Comparison of ENCODE assay signal across 12 mouse cellular contexts in genomic region chr19:28191428-28192116, GRCm38 (mm10).
DNase-seq lines count a peak whose midpoint lies in the region; ATAC-seq and TF ChIP-seq lines count a peak whose summit lies in the region.
"Had no signal": no experiment of that assay in that cellular context is flagged by ENCODE, and none has a peak within 500 bp of the region (broad histone marks: within the 10 kb centered on the region; RNA-seq: fewer than 3 reads in every experiment).

No protein-coding gene starts in this region.

- H3K9me3 ChIP-seq in stomach, embryonic 15.5 days: no peaks in the 10 kb centered on the region
- H3K9me3 ChIP-seq in stomach, postnatal 0 days (ENCODE audit: control insufficient read depth, low read length): no peaks in the 10 kb centered on the region
- no peaks in the 10 kb centered on the region for H3K9me3 ChIP-seq in hindbrain, embryonic 13.5 days
- 0 out of 2 replicates have a peak, but pooled peaks cover 3% of the 10 kb centered on the region for H3K9me3 ChIP-seq in stomach, embryonic 16.5 days (replicated peaks; ENCODE audit: control insufficient read depth, low read length)
- H3K9me3 ChIP-seq: limb, embryonic 13.5 days had no signal

- ATAC-seq in stomach, embryonic 15.5 days (ENCODE audit: insufficient read depth, low FRiP score, low read depth): peak; percentile 31; the same call in 1 of the 2 replicates
- ATAC-seq in stomach, postnatal 0 days (ENCODE audit: low FRiP score, low TSS enrichment): no peak
- peak; percentile 59; the same call in 1 of the 2 replicates for ATAC-seq in hindbrain, embryonic 13.5 days (ENCODE audit: low FRiP score)
- peak; percentile 25; the same call in 1 of the 2 replicates for ATAC-seq in stomach, embryonic 16.5 days (ENCODE audit: insufficient read depth, low FRiP score)

- 16% methylated on average over 9 of the region's 9 CpGs for WGBS in stomach, embryonic 15.5 days
- WGBS in stomach, postnatal 0 days: 16% methylated on average over 9 of the region's 9 CpGs
- 21% methylated on average over 9 of the region's 9 CpGs for WGBS in hindbrain, embryonic 13.5 days
- 17% methylated on average over 9 of the region's 9 CpGs for WGBS in stomach, embryonic 16.5 days
- WGBS in cerebellum, adult 2 months: 65% methylated on average over 9 of the region's 9 CpGs

- no peaks in the 10 kb centered on the region for H3K36me3 ChIP-seq in stomach, embryonic 15.5 days
- H3K36me3 ChIP-seq in stomach, postnatal 0 days (ENCODE audit: control insufficient read depth, insufficient read depth, low read length): no peaks in the 10 kb centered on the region
- H3K36me3 ChIP-seq in hindbrain, embryonic 13.5 days: no peaks in the 10 kb centered on the region
- no peaks in the 10 kb centered on the region for H3K36me3 ChIP-seq in stomach, embryonic 16.5 days (ENCODE audit: control insufficient read depth, insufficient read depth, low read length)
- H3K36me3 ChIP-seq: limb, embryonic 13.5 days had no signal

- no peaks in the 10 kb centered on the region for H3K27me3 ChIP-seq in stomach, embryonic 15.5 days (replicated peaks)
- H3K27me3 ChIP-seq in stomach, postnatal 0 days (ENCODE audit: control insufficient read depth, insufficient read depth, low read length): no peaks in the 10 kb centered on the region
- 0 out of 2 replicates have a peak, but pooled peaks cover 3% of the 10 kb centered on the region for H3K27me3 ChIP-seq in hindbrain, embryonic 13.5 days
- no peaks in the 10 kb centered on the region for H3K27me3 ChIP-seq in stomach, embryonic 16.5 days (ENCODE audit: control insufficient read depth, insufficient read depth, low read length)
- no peaks in the 10 kb centered on the region for H3K27me3 ChIP-seq in cerebellum, adult 2 months (ENCODE audit: control insufficient read depth, insufficient read depth, low read length)
- H3K27me3 ChIP-seq: limb, embryonic 13.5 days had no signal

- no peak for TF ChIP-seq CTCF in stomach, postnatal 0 days (IDR thresholded peaks at IDR 0.05; ENCODE audit: low read depth)
- TF ChIP-seq CTCF in cerebellum, adult 2 months (IDR thresholded peaks at IDR 0.05; ENCODE audit: borderline replicate concordance, insufficient read depth, low read depth, low read length): no peak

- no peak for TF ChIP-seq POLR2A in cerebellum, adult 2 months (IDR thresholded peaks at IDR 0.05; ENCODE audit: borderline replicate concordance, insufficient read depth, low read length)

- H3K4me3 ChIP-seq in stomach, embryonic 15.5 days (replicated peaks): no peak overlapping the region
- no peak overlapping the region for H3K4me3 ChIP-seq in stomach, postnatal 0 days (ENCODE audit: low read depth, low read length)
- H3K4me3 ChIP-seq in hindbrain, embryonic 13.5 days: no peak overlapping the region
- no peak overlapping the region for H3K4me3 ChIP-seq in stomach, embryonic 16.5 days (replicated peaks; ENCODE audit: low read length)
- H3K4me3 ChIP-seq in cerebellum, adult 2 months (replicated peaks; ENCODE audit: insufficient read depth, low read depth, low read length): no peak overlapping the region
- H3K4me3 ChIP-seq: limb, embryonic 13.5 days had no signal

- no peak for TF ChIP-seq EP300 in stomach, postnatal 0 days (optimal IDR thresholded peaks at IDR 0.05)

- 0 out of 2 replicates have a peak, but pooled peaks cover 2% of the 10 kb centered on the region for H3K4me1 ChIP-seq in stomach, embryonic 15.5 days
- no peaks in the 10 kb centered on the region for H3K4me1 ChIP-seq in stomach, postnatal 0 days (replicated peaks; ENCODE audit: control insufficient read depth, insufficient read depth)
- H3K4me1 ChIP-seq in hindbrain, embryonic 13.5 days (replicated peaks): peaks cover 9% of the 10 kb centered on the region
- H3K4me1 ChIP-seq in stomach, embryonic 16.5 days (ENCODE audit: control insufficient read depth, insufficient read depth, low read length): peaks cover 4% of the 10 kb centered on the region; the same call in 1 of the 2 replicates
- H3K4me1 ChIP-seq in cerebellum, adult 2 months (ENCODE audit: control insufficient read depth, insufficient read depth, low read length): no peaks in the 10 kb centered on the region

- no peak overlapping the region for H3K9ac ChIP-seq in stomach, embryonic 15.5 days
- H3K9ac ChIP-seq in stomach, postnatal 0 days (ENCODE audit: low read length): no peak overlapping the region
- H3K9ac ChIP-seq in hindbrain, embryonic 13.5 days: no peak overlapping the region
- H3K9ac ChIP-seq in stomach, embryonic 16.5 days (ENCODE audit: low read length): no peak overlapping the region
- H3K9ac ChIP-seq: limb, embryonic 13.5 days had no signal

- H3K27ac ChIP-seq in stomach, embryonic 15.5 days: 0 out of 2 replicates have a peak overlapping the region, but pooled peaks have one; percentile 40
- no peak overlapping the region for H3K27ac ChIP-seq in stomach, postnatal 0 days (replicated peaks)
- H3K27ac ChIP-seq in hindbrain, embryonic 13.5 days: peak overlapping the region; percentile 8; the same call in 1 of the 2 replicates
- H3K27ac ChIP-seq in stomach, embryonic 16.5 days (ENCODE audit: low read length): no peak overlapping the region
- H3K27ac ChIP-seq in cerebellum, adult 2 months (ENCODE audit: insufficient read depth, low read length): no peak overlapping the region
- H3K27ac ChIP-seq: limb, embryonic 13.5 days had no signal

- no peak for DNase-seq in stomach, postnatal 0 days (ENCODE audit: low spot score)
- peak; percentile 43 for DNase-seq in kidney, postnatal 14 days
- DNase-seq in urinary bladder, postnatal 36 days (ENCODE audit: low spot score in 2 of 2): no peak
- DNase-seq in cerebellum, postnatal 4 days (ENCODE audit: low spot score in 2 of 2): no peak
- DNase-seq in cerebellum, adult 2 months: no peak
- DNase-seq: cerebellum, postnatal 36 days; lung, postnatal 14 days; right cerebral cortex, postnatal 4 days had no signal

- no peak overlapping the region for H3K4me2 ChIP-seq in stomach, embryonic 15.5 days
- H3K4me2 ChIP-seq in stomach, postnatal 0 days (replicated peaks; ENCODE audit: low read depth): no peak overlapping the region
- H3K4me2 ChIP-seq in hindbrain, embryonic 13.5 days: no peak overlapping the region
- H3K4me2 ChIP-seq in stomach, embryonic 16.5 days (ENCODE audit: low read depth, low read length): no peak overlapping the region
- H3K4me2 ChIP-seq: limb, embryonic 13.5 days had no signal

Comparison
In these comparisons a context has a peak if more than half of its experiments do, and no peak if none do; other contexts are left out.
1. H3K27ac ChIP-seq: peak in stomach, embryonic 15.5 days (single experiment) and hindbrain, embryonic 13.5 days (single experiment); none in stomach, postnatal 0 days (single experiment), stomach, embryonic 16.5 days (single experiment) and cerebellum, adult 2 months (single experiment).